In genomic region chr2:153107802-153108201, GRCm38 (mm10) we compare ENCODE assay signal across 9 mouse cellular contexts. TPM values are rescaled to one million over a fixed set of nuclear protein-coding genes. Genes with fewer than 3 reads are reported as not detected.
DNase-seq lines count a peak whose midpoint lies in the region; ATAC-seq lines count a peak whose summit lies in the region.
"Had no signal": no experiment of that assay in that cellular context is flagged by ENCODE, and none has a peak within 500 bp of the region (broad histone marks: within the 10 kb centered on the region; RNA-seq: fewer than 3 reads in every experiment).

No protein-coding gene starts in this region.

- peak overlapping the region; percentile 87 for H3K4me2 ChIP-seq in lung, embryonic 15.5 days
- peak overlapping the region; percentile 71 for H3K4me2 ChIP-seq in forebrain, embryonic 13.5 days
- H3K4me2 ChIP-seq in limb, embryonic 11.5 days (ENCODE audit: low read depth, severe bottlenecking) = peak overlapping the region; percentile 58; the same call in 1 of the 2 replicates
- H3K4me2 ChIP-seq in neural tube, embryonic 13.5 days = peak overlapping the region; percentile 74

- peaks cover 8% of the 10 kb centered on the region for H3K4me1 ChIP-seq in lung, embryonic 15.5 days
- H3K4me1 ChIP-seq in forebrain, embryonic 13.5 days = peaks cover 16% of the 10 kb centered on the region
- peaks cover 7% of the 10 kb centered on the region; the same call in 1 of the 2 replicates for H3K4me1 ChIP-seq in limb, embryonic 11.5 days (ENCODE audit: control insufficient read depth, insufficient read depth, low read length)
- H3K4me1 ChIP-seq in neural tube, embryonic 13.5 days (replicated peaks) = peaks cover 16% of the 10 kb centered on the region

- intact Hi-C loops in left cerebral cortex, postnatal 4 days (cut with DNase I) = no loop called here

- peaks cover 46% of the 10 kb centered on the region for H3K27me3 ChIP-seq in lung, embryonic 15.5 days
- H3K27me3 ChIP-seq in forebrain, embryonic 13.5 days = peaks cover 74% of the 10 kb centered on the region
- H3K27me3 ChIP-seq in limb, embryonic 11.5 days (ENCODE audit: control insufficient read depth, insufficient read depth, low read length) = peaks cover 38% of the 10 kb centered on the region
- peaks cover 56% of the 10 kb centered on the region for H3K27me3 ChIP-seq in neural tube, embryonic 13.5 days

- no peak for DNase-seq in lung, postnatal 25 days (ENCODE audit: low spot score)
- peak; percentile 27 for DNase-seq in limb, embryonic 11.5 days (ENCODE audit: low spot score)
- no peak for DNase-seq in thymus, postnatal 0 days (ENCODE audit: low spot score)
- DNase-seq in layer of hippocampus, adult 18-20 months (ENCODE audit: low spot score in 2 of 2) = no peak
- DNase-seq in left cerebral cortex, postnatal 4 days = no peak
- DNase-seq: cerebellum, adult 11 months had no signal

- H3K9ac ChIP-seq in lung, embryonic 15.5 days = no peak overlapping the region
- H3K9ac ChIP-seq in forebrain, embryonic 13.5 days = no peak overlapping the region
- no peak overlapping the region for H3K9ac ChIP-seq in limb, embryonic 11.5 days (ENCODE audit: low read length)
- H3K9ac ChIP-seq in neural tube, embryonic 13.5 days = no peak overlapping the region

- no peak for ATAC-seq in lung, embryonic 15.5 days (ENCODE audit: borderline replicate concordance, extremely low read depth, low FRiP score, low TSS enrichment)
- no peak for ATAC-seq in forebrain, embryonic 13.5 days
- no peak for ATAC-seq in limb, embryonic 11.5 days (ENCODE audit: insufficient number of reproducible peaks, low FRiP score, low TSS enrichment, low read depth)
- ATAC-seq in neural tube, embryonic 13.5 days (ENCODE audit: low read depth) = no peak

- 3% methylated on average over 15 of the region's 15 CpGs for WGBS in lung, embryonic 15.5 days
- WGBS in forebrain, embryonic 13.5 days = 1% methylated on average over 15 of the region's 15 CpGs
- WGBS in limb, embryonic 11.5 days = 3% methylated on average over 15 of the region's 15 CpGs
- WGBS in neural tube, embryonic 13.5 days = 4% methylated on average over 15 of the region's 15 CpGs

- no peak overlapping the region for H3K27ac ChIP-seq in lung, embryonic 15.5 days
- H3K27ac ChIP-seq in forebrain, embryonic 13.5 days = no peak overlapping the region
- H3K27ac ChIP-seq in limb, embryonic 11.5 days (replicated peaks; ENCODE audit: low read depth, low read length) = no peak overlapping the region
- no peak overlapping the region for H3K27ac ChIP-seq in neural tube, embryonic 13.5 days (replicated peaks)

- H3K9me3 ChIP-seq in lung, embryonic 15.5 days = no peaks in the 10 kb centered on the region
- no peaks in the 10 kb centered on the region for H3K9me3 ChIP-seq in forebrain, embryonic 13.5 days (replicated peaks)
- no peaks in the 10 kb centered on the region for H3K9me3 ChIP-seq in limb, embryonic 11.5 days (ENCODE audit: control insufficient read depth, low read length)
- H3K9me3 ChIP-seq in neural tube, embryonic 13.5 days = no peaks in the 10 kb centered on the region

- no peaks in the 10 kb centered on the region for H3K36me3 ChIP-seq in lung, embryonic 15.5 days
- H3K36me3 ChIP-seq in forebrain, embryonic 13.5 days (ENCODE audit: poor library complexity, severe bottlenecking) = no peaks in the 10 kb centered on the region
- no peaks in the 10 kb centered on the region for H3K36me3 ChIP-seq in limb, embryonic 11.5 days (ENCODE audit: control insufficient read depth, insufficient read depth, low read length)
- no peaks in the 10 kb centered on the region for H3K36me3 ChIP-seq in neural tube, embryonic 13.5 days

- H3K4me3 ChIP-seq in lung, embryonic 15.5 days = peak overlapping the region; percentile 45
- H3K4me3 ChIP-seq in forebrain, embryonic 13.5 days = peak overlapping the region; percentile 42; the same call in 1 of the 2 replicates
- H3K4me3 ChIP-seq in limb, embryonic 11.5 days (ENCODE audit: low read depth, low read length) = no peak overlapping the region; the same call in 1 of the 2 replicates
- H3K4me3 ChIP-seq in neural tube, embryonic 13.5 days = peak overlapping the region; percentile 46; the same call in 1 of the 2 replicates

RNA-seq across cellular contexts. Expression of gene Hck, which starts 0.5 kb away (rescaled TPM):
- polyA plus RNA-seq in lung, embryonic 15.5 days (2015; fragmentation: Nextera tagmentation; extraction: Ambion mirVana) = 4.4 and 4.7 TPM in 2 replicates
- polyA plus RNA-seq in forebrain, embryonic 13.5 days (2015; fragmentation: Nextera tagmentation; extraction: Ambion mirVana) = 0.91 and 1.1 TPM in 2 replicates
- 1.4 TPM in 2 replicates for polyA plus RNA-seq in limb, embryonic 11.5 days (2014; fragmentation: Nextera tagmentation; extraction: Ambion mirVana)
- 2.3 and 3.1 TPM in 2 replicates for polyA plus RNA-seq in neural tube, embryonic 13.5 days (2015; fragmentation: Nextera tagmentation; extraction: Ambion mirVana)
- 5.8 and 7.3 TPM in 2 replicates for polyA plus RNA-seq in thymus, postnatal 0 days (2015; fragmentation: Nextera tagmentation; extraction: Ambion mirVana)
- 1 to 10 TPM; 1.5 to 2.0 TPM for total RNA-seq in layer of hippocampus, adult 18-20 months (2021)
- 1 to 10 TPM; 3.6 to 3.8 TPM for total RNA-seq in left cerebral cortex, postnatal 4 days (2021)

RNA-seq across cellular contexts. Expression of gene Ccm2l, which starts 42.0 kb away (rescaled TPM):
- 5.3 TPM in 2 replicates for polyA plus RNA-seq in lung, embryonic 15.5 days (2015; fragmentation: Nextera tagmentation; extraction: Ambion mirVana)
- polyA plus RNA-seq in forebrain, embryonic 13.5 days (2015; fragmentation: Nextera tagmentation; extraction: Ambion mirVana) = 0.58 and 0.72 TPM in 2 replicates
- polyA plus RNA-seq in limb, embryonic 11.5 days (2014; fragmentation: Nextera tagmentation; extraction: Ambion mirVana) = 1.0 and 1.4 TPM in 2 replicates
- polyA plus RNA-seq in neural tube, embryonic 13.5 days (2015; fragmentation: Nextera tagmentation; extraction: Ambion mirVana) = 2.4 and 3.4 TPM in 2 replicates
- 0.33 and 0.77 TPM in 2 replicates for polyA plus RNA-seq in thymus, postnatal 0 days (2015; fragmentation: Nextera tagmentation; extraction: Ambion mirVana)
- 1 to 10 TPM; 2.2 to 3.1 TPM for total RNA-seq in layer of hippocampus, adult 18-20 months (2021)
- total RNA-seq in left cerebral cortex, postnatal 4 days (2021) = 1 to 10 TPM; 3.0 to 4.7 TPM

RNA-seq across cellular contexts. Expression of gene Tm9sf4, which starts 53.3 kb away (rescaled TPM):
- 77.0 and 79.1 TPM in 2 replicates for polyA plus RNA-seq in lung, embryonic 15.5 days (2015; fragmentation: Nextera tagmentation; extraction: Ambion mirVana)
- polyA plus RNA-seq in forebrain, embryonic 13.5 days (2015; fragmentation: Nextera tagmentation; extraction: Ambion mirVana) = 59.4 and 65.7 TPM in 2 replicates
- 79.7 and 97.5 TPM in 2 replicates for polyA plus RNA-seq in limb, embryonic 11.5 days (2014; fragmentation: Nextera tagmentation; extraction: Ambion mirVana)
- 69.7 and 81.7 TPM in 2 replicates for polyA plus RNA-seq in neural tube, embryonic 13.5 days (2015; fragmentation: Nextera tagmentation; extraction: Ambion mirVana)
- 32.4 and 34.9 TPM in 2 replicates for polyA plus RNA-seq in thymus, postnatal 0 days (2015; fragmentation: Nextera tagmentation; extraction: Ambion mirVana)
- total RNA-seq in layer of hippocampus, adult 18-20 months (2021) = 10 to 100 TPM; 83.4 to 93.9 TPM
- total RNA-seq in left cerebral cortex, postnatal 4 days (2021) = 100 to 1,000 TPM; 118 to 120 TPM
